Mouse (Mus musculus) kidney, adult 9 months (tissue): ENCODE measurements at regions not wholly inside any gene's neighbourhood (a gene's known extent, or its start where the extent isn't known, plus 50 kb on each side); places are given as distances from the start of the nearest gene placed in this dataset.
"Not testable (repeated sequence)": the region's sequence is repeated elsewhere in the genome, so short reads cannot be mapped to it uniquely, and the experiment has no call there.

Source experiments
- DNase-seq: peaks from one replicate; pipeline ENCODE4 v3.0.0; 2022

DNA sequence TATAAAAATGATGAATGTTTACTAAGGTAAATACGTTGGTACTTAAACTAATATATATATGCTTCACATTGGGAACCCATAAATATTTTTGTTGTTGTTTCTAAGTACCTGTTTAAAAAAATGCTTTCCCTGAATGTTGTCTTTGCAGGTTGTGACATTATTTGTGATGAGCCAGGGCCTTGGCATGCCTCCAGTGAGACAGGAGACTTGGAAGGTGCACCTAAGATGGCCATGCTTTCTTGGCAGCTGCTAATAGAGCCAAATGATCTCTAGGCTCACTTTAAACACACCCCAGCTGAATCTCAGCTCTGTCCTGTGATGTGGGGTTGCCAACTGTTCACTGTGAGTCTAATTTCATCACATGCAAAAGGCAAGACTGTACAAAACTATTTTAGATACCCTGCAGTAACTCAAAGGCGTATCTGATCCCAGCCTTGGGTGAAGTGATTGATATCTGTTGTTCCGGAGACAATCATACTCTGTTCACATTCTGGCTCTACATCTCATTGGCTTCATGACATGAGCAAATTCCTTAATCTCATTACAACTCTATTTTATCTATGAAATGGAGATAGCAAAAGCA, 197.8 kb upstream of the P2ry1 start:
- no peak for DNase-seq

DNA sequence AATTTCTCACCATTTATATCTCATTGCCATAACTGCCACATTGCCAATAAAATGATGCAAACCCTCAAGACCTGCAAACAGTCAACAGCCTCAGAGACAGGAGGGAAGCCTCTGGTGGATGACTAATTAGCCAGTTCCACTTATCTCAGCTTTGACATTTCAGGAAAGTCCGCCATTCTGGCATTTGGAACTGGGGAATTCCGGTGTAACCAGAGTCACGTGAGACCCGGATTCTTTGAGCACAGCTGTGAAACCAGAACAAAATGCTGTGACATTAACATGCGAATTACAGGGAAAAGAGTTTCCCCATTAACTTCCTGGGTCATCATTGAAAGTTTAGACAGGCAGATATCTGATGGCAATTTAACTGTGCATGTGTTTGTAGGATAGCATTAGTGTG, 190.7 kb upstream of the P2ry1 start:
- DNase-seq = no peak

DNA sequence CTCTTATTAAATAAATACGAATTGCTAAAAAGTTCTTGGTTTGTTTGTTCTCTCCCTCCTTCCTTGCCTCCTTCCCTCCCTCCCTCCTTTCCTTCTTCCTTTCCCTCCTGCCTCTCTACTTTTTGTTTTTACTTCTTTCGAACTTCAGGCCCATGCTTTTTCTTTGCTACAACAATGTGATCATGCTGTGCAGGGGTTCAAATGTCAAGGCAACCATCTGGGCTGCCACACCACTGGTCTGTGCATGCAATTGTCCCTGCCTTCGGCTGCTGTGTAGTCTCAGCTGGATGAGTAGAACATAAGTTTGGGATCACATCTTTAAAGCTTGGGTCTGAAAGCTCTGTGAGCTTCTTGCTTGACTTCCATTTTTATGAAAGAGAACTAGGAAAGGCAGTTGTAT, 189.1 kb upstream of the P2ry1 start:
- no peak for DNase-seq

DNA sequence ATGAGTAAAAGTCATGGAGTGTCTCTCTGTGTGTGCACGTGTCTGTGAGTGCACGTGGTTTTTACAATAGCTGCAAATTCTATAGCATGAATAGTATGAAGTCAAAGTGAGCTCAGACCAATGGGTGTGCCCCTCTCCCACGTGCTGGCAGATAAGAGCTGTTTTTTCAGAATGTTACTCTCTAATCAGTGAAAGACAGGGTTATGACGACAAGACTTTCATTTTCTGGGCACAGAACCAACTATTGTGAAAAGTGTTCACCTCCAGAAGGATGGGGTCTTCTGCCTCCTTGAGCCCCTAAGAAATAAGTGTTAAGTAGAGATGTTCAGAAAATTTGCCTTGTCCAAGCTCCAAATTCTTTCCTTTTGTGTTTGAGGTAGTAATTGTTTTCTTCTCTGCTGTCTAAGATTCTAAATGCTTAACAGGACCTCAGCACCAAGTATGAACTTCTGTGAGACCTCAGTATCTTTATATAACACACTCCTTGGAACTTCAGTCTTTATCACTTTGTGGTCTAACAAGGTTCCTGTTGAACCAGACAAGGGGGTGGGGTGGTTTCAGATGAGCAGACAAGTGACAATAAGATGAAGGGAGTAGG, 182.8 kb upstream of the P2ry1 start:
- DNase-seq = no peak

DNA sequence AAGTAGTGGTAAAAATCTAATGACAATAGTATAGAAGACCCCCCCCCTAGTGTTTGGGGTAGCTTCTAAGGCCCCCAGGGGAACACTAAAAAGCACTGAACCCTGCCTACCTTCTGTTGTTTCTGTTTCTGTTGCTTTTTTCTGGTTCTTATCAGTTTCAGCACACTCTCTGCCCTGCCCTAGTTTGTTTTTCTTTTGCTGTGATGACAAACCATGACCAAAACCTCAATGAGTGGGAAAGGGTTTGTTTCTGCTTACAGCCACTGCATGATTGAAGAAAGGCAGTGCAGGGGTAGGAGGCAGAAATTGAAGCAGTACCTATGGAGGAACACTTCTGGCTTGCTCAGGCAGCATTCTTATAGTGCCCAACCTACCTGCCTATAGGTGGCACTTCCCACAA, 181.1 kb upstream of the P2ry1 start:
- DNase-seq = no peak

DNA sequence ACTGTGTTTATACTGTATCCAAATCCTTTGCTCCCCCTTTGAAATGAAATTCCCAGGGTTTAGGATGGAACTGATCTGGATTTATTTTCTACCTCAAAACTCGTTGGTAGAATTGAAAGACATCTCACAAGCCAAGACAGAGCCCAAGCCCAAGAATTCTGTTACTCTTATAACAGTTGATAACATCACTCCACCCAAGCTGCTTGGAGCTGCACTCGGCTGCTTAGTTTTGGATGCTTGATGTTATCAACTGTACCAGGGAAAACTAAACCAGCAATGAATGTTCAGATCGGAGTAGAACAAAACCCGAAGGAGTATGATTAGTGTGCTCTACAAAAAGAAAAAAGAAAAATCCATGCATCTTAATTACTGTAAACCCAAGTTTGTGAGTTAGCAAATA, 175.8 kb upstream of the P2ry1 start:
- no peak for DNase-seq

DNA sequence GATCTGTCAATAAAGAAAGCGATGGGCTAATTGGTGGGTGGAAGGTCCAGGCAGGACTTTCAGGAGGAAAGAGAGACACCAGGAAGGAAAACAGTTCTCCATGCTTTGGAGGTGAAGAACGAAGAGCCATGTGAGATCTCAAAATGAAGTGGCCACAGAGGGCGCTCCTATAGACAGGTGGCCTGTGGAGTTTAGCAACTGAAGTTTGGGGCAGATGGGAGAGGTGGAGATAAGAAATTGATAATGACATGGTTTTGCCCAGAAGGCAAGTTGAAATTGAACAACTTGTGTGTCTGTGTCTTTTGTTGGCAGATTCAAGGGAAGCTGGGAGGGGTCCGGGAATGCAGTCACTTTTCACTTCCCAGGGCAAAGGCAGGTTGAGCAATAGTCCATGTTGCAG, 170.2 kb upstream of the P2ry1 start:
- no peak for DNase-seq

DNA sequence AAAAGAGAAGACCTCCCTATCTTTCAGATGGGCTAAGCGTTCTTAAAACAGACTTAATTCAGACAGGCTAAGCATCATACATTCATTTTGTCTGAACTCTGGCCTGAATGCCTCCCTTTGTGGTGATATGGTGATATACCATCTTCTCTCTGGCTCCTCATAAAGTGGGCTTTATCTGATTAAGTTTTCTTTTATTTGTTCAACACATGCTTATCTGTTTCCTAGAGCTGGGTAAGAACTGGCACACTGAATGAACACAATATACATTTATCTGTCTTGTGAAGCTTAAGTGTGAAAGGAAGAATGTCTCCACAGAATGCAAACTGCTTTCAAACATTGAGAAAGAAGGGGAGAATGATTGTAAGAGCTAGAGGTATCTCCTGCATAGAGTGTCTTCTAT, 160.7 kb upstream of the P2ry1 start:
- DNase-seq = no peak

DNA sequence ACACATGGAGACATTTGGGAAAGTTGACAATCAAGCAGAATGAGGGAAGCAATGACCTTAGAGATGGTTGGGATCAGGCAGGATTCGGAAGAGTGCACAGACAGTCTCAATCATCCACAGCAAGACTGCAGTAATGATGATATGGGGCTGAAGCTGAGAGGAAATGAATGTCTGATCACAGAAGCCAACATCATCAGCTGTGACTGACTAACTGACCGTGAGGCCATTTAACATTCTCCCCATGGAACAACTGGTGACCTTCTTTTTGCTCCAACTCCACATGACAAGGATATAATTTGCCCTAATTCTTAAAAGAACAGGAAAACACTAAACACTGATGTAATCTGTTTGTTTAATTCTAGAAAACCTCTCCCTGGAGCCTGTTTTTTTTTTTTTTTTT, 157.3 kb upstream of the P2ry1 start:
- DNase-seq = no peak

DNA sequence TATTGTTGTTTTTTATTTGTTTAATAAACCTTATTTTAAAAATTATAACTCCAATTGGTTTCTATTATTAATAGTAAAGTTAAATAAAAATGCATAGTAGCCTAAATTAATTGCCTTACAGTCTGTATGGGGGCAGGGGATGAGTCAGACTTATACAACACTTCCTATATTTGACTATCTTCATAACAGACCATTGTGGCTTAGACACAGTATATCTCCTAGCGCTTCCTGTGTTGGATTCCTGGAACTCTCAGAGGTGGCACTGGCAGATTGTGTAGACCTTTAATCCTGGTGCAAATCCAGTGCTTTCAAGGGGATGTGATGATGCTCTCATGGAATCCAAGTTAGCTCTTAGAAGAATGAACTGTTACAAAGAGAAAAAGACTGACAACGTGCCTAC, 154.2 kb upstream of the P2ry1 start:
- DNase-seq = no peak

DNA sequence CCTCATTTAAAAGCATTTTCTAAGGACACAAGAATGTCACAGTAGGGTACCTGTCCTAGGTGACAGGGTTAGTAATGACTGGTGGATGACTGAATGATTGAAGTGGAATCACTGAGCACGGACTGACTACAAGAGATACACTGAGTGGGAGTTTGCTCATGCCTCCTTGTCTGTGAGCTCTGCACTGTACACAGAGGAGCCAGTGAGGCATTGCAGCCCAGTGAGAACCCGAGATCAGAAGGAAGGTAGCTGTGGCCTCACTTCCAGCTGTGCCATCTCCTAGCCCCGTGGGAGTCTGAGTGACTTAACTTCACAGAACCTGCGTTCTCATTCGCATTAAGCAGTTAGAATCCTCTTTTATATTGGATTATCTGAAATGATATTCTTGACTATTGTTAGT, 148.8 kb upstream of the P2ry1 start:
- DNase-seq = no peak

DNA sequence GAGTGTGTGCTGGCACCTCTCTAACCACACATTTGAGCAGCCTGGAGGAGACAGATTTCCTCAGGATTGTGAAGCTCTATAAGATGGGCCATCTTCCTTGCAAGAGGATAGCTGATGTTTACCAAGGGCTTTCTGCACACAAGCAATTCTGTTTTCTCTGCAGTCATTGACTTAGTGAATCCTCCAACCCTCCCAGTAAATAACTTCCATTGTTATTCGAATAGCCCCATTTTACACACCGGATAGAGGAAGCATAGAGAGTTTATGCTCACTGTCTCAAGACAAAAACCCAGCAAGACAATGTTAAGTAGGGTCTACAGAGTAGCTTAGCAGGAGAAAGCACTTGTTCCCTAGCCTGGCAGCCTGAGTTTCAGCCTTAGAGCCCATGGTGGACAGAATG, 146.9 kb upstream of the P2ry1 start:
- no peak for DNase-seq

DNA sequence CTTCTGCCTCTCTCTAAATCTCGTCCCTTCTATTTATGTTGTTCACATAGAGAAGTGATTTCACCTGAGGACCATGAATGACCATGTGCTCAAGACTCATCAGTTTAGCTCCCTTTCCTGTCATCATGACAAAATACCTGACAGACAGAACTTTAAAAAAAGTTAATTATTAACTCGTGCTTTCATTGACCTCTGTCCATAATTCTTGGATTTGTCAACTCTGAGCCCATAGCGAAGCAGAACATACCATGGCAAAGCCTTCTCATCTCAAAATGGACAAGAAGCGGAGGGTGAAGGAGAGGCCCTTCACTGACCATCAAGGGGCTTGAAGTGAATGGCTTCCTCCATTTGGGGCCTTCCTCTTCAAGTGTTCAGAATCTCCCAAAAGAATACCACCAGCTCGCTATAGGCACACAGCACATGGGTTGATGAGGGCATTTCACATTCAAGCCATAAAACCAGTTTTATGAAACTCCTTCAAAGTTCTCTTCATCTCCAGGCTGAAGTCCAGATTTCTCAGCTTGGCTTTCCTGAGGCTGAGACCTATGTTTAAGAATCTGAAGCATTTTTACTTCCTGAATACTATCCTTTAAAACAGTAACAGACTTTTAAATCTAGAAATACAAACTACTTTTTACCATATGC, 144.0 kb upstream of the P2ry1 start:
- no peak for DNase-seq

DNA sequence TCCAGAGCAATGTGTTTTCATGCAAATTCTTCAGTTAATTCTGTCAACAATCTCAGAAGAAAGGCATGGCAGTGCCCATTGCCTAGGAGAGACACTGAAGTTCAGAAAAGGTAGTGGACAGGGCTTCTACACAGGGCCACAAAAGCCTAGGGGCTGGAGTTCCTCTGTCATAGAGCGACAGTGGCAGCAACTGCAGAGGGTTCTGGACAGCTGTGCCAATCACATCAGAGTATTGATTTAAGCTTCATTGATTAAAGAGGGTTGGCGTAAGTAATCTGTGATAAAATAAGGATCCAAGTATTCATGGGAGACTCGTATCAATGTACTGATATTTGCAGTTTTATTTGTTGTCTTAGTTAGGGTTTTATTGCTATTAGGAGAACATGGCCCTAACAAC, 143.5 kb upstream of the P2ry1 start:
- no peak for DNase-seq

DNA sequence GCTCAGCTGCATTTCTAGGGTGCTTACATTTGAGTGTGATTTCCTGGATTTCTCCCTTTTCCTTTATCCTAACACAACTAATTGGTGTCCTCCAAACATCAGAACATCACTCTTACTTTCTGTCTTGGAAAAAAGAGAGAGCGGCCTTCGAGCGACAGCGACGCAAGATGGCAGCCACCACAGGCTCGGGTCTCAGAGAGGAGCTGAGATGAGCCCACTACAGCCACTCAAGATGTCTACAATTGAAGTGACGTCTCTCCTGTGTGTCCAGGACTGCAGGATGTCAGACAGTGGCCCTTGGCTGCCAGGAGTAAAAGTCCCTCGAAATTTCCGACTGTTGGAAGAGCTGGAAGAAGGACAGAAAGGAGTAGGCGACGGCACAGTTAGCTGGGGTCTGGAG, 125.7 kb upstream of the P2ry1 start:
- not testable (repeated sequence) for DNase-seq

DNA sequence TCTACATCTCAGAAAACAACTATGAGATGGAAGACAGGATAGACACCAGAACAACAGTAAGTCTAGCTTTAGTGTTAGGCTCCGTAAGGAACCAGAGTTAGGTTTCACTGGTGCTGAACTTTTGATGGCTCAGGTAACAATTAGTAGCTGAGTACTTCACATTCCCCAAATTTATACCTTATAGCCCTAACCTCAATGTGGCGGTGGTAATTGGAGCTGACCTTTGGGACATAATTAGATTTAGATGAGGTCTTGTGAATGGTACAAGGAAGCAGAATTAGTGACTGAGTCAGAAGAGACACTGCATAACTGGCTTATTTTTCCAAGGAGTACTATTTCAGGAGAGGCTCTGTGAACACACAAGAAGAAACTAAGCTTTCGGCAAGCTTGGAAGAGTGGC, 123.7 kb upstream of the P2ry1 start:
- no peak for DNase-seq

DNA sequence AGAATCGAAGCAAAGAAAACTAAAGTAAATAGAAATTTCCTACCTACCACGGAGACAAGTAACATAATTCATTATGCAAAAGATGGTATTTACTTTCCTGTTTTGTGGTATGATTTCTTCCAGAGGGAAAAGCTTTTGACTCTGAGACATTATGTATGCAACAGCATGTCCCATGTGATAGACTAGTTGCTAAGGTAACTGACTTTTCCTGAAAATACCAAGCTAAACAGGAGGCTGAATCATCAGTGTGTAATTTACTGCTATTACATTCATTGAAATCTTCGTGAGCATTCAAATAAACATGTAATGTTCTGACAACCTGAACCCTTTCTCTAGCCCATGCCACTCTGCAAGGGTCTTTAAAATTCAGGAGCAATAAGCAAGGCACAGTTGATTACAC, 118.6 kb upstream of the P2ry1 start:
- DNase-seq = no peak

DNA sequence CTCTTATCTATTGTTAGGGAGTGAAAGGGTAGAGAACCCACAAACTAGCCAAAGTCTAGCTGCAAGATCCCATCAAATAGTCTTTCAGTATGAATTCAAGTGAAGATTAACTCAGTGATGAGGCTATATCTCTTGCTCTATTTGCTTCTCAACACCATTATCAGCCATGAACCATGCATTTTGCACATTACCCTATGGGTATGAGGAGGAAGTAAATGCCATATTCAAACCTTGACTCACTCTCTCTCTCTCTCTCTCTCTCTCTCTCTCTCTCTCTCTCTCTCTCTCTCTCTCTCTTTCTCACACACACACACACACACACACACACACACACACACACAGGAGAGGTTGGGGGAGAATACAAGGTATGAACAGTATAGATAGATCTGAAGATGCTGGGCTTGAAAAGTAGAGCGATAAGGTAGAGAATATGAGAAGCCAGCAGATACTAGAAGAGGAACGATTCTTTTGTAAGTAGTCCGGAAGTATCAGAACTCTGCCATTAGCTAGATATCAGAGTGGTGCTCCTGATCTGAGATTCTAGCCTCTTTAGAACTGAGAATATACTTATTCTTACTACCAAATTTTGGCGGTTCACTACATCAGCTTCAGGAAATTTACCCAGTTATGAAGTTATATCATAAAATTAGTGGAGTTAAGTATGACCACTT, 113.3 kb upstream of the P2ry1 start:
- no peak for DNase-seq

DNA sequence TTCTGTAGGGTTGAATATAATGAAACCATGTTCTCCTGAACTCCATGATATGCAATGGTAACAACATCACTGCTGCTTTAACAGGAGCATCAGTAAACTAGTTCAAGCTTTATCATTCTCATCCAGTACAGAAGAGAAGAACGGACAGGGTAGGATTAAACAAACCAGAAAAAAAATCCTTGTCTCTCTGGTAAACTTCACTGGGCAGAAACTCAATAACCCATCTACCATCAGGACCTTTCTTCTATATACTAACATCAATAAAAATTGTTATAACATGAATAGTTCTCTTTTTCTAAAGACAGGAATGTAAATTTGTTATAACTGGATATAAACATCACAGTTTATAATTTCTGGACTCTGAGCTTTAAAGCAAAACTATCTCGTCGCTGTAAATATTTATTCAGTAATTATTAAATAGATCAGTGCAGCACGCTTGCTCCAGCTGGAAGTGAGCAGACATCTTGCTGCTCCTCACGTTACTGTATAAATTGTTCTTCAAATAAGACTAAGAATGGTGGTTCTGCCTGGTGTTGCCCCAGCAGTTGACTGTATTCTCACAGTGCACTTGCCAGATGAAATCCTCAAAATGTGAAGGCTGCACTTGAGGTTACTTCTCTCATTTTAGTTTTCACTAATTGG, 104.8 kb upstream of the P2ry1 start:
- no peak for DNase-seq

DNA sequence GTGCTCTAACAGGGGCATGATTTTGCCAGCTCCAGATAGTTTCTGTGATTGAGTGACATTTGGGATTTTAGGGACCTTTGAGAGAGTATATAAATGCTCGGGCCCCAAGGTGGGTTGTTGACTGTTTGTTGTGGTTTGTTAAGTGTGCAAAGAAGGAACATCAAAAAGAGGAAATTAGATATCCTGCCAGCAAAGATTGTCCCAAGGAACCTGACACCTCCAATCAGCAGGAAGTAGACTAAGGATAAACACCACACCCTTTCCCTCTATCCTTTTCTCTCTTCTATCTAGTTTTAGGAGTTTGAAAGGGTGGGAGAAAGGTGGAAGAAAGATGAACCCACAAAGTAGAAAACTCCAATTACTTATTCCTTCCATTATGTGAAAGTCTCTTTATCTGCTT, 103.9 kb upstream of the P2ry1 start:
- no peak for DNase-seq

DNA sequence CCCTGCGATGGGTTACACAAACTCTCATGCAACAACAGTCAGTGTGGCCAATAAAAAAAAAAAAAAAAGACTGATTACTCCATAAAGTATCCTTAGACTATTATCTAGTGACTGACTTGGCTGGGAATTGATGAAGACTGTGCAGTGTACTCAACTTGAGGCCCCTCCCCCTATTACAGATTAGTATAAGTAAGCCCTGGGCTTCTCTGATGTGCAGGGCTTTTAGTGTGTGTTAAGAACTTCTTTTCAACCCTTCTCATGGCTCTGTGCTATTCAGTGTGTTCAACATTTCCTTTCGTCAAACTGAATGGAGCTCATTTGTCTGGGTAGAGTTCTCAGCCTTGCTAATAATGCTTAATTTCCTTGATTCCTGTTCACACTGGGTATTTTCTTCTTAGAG, 101.0 kb upstream of the P2ry1 start:
- DNase-seq = no peak

DNA sequence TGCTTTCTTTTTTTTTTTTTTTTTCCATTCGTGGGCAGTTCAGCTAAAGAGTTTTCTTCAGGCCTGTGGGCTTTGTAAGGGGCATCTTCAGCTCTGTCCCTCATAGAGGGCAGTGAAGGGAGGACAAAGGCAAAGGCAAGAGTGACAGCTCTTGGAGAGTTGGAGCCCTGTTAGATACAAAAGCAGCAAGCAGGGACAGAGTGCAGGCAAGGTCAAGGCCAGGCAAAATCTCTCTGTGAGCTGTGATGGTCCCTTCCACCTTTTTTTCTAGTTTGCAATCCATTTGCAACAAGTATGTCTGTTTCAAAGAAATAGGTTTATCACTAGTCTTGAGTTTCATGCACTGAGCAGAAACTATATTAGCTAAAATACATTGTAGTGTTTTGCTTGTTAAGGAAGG, 86.2 kb upstream of the P2ry1 start:
- DNase-seq = no peak

DNA sequence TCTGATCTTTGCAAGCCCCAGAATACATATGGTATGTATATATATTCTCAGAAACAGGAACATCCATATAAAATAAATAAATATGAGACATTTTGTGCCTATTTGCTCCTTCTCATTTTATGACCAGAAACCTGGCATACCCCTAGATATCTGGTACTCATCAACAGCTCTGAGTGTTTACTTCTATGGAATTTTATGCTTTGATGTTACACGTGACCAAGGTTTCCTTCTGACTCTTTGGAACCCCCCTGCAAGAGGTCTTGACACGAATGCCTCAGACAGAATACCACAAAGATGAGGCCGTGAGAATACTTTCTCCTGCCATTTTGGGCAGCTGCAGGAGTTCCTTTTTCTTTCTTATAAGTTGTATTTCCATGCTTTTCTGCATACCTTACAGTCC, 85.3 kb upstream of the P2ry1 start:
- no peak for DNase-seq

DNA sequence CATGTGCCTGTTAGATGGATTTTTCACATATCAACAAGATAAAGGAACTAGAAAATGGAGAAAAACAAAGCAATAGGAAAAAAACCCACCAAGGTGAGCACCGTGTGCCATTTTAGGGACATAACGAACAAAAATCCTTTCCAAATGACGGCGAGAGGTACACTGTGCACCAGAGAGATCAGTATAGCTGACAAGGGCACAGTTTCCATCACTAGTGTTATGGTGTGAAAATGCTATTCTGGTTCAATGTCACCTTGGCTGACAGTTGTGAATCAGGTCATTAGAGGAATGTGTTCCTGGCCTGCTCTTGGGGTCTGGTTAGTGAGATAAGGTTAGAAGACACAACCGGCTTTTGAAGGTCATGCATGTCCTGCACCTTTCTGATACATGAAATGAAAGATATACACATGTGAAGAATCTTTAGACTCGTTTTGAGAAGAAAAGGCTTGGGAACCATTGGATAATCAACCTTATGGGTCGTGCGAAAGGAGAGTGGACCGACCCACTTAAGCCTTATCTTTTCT, 76.5 kb upstream of the P2ry1 start:
- no peak for DNase-seq
